Mouse (Mus musculus) induced T-regulatory cell, adult 2 months (primary cell): Measurements from ENCODE around the gene Zfp456.
A peak's percentile ranks its signal among the peaks of the same experiment; 100 is the strongest.
"Not testable (repeated sequence)": the region's sequence is repeated elsewhere in the genome, so short reads cannot be mapped to it uniquely, and the experiment has no call there.

Experiments
- DNase-seq: peaks from one replicate; pipeline ENCODE4 v3.0.0-alpha.2; 2012; ENCODE audit warnings: low read depth

The Zfp456 gene

GRCm38 (mm10) chr13:67375050-67375911 is at the start of gene Zfp456, which contains the start of gene Gm28041:
TSS of gene Zfp456 (minus strand) at chr13:67375810.
TSS of gene Gm28041 (minus strand) at chr13:67375733.
- DNase-seq, result peak; percentile 95

GRCm38 (mm10) chr13:67422532-67422931 is 46.9 kb upstream of the Zfp456 start:
- not testable (repeated sequence) for DNase-seq

GRCm38 (mm10) chr13:67421207-67421857 is 45.7 kb upstream of the Zfp456 start, which contains the start of gene Zfp459:
TSS of gene Zfp459 (minus strand) at chr13:67421418.
- DNase-seq, result peak; percentile 78

GRCm38 (mm10) chr13:67420558-67421206 is 45.1 kb upstream of the Zfp456 start:
- DNase-seq, result peak; percentile 16

- DNase-seq, result peak; percentile 14
Measured at GRCm38 (mm10) chr13:67416811-67417210, 41.2 kb upstream of the Zfp456 start.

GRCm38 (mm10) chr13:67415759-67416158 is 40.1 kb upstream of the Zfp456 start:
- no peak for DNase-seq

- not testable (repeated sequence) for DNase-seq
Measured at GRCm38 (mm10) chr13:67413634-67414033, 38.0 kb upstream of the Zfp456 start.

- DNase-seq, result peak; percentile 94
Measured at GRCm38 (mm10) chr13:67399183-67399903, 23.7 kb upstream of the Zfp456 start, which contains the start of gene Zfp429. TSS of gene Zfp429 (minus strand) at chr13:67399819.

- not testable (repeated sequence) for DNase-seq
Measured at GRCm38 (mm10) chr13:67376255-67376654, 645 bp upstream of the Zfp456 start.

GRCm38 (mm10) chr13:67360131-67360744 is 15.4 kb downstream of the Zfp456 start, which contains the start of the genes Gm28044 and Zfp953:
TSS of gene Gm28044 (minus strand) at chr13:67360536.
TSS of gene Zfp953 (minus strand) at chr13:67360605.
- DNase-seq, result peak; percentile 95

GRCm38 (mm10) chr13:67351854-67352253 is 23.8 kb downstream of the Zfp456 start:
- DNase-seq, result no peak

- DNase-seq, result no peak
Measured at GRCm38 (mm10) chr13:67343422-67343821, 32.2 kb downstream of the Zfp456 start.

- DNase-seq, result no peak
Measured at GRCm38 (mm10) chr13:67332877-67333276, 42.7 kb downstream of the Zfp456 start.

- peak; percentile 95 for DNase-seq
Measured at GRCm38 (mm10) chr13:67332019-67332724, 43.4 kb downstream of the Zfp456 start, which contains the start of gene Zfp595. TSS of gene Zfp595 (minus strand) at chr13:67332570.
